Mouse (Mus musculus): ENCODE results near the gene Abhd11.
"Not testable (repeated sequence)": the region's sequence is repeated elsewhere in the genome, so short reads cannot be mapped to it uniquely, and the experiment has no call there.

Abhd11 gene

GRCm38 (mm10) chr5:135023344-135024173, 14.6 kb downstream of the Abhd11 start, which contains the start of gene Stx1a:
Gene Stx1a (plus strand): TSS chr5:135023482.
- DNase-seq (ENCODE audit: extremely low spot score, low spot score), result peak; percentile 88

DNA sequence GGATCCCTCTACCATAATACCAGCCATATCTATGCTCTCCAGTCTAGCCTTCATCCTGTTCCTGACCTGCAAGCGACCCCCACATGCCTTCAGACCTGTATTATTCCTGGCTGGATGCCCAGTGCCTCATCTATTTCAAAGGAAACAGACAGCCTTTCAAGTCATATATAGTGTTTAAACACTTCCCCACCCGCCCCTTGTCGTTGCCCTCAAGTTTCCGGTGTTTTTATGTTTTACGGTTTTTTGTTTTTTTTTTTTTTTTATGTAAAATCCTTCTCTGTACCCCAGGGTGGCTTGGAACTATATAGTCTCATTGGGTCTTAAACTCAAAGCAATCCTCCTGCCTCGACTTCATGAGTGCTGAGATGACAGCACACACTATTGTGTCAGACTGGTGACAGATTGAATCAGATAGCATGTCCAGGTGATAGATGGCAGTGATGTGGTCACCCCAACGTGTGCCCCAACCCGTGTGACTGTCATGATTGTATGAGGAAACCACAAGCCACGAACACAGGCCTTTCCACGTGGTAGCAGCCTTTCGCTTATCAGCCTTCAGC, 15.8 kb downstream of the Abhd11 start:
- DNase-seq (ENCODE audit: extremely low spot score, low spot score), result no peak

DNA sequence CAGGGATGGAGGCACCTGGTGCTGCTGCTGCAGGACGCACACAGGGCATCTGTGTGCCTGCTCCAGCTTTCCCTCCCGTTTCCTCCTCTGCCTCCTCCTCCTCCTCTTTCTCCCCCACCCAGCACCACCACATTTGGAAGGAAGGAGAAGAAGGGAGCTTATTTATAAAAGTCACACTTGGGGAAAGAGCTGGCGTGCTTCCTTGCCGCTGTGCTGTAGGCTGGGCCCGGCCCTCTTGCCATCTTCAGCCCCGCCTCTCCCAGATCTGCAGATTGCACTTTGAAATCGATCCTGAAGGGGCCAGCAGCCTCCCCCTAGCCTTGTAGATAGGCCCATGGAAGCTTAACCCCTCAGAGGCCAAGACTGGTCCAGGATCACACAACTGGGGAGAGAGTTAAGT, 16.9 kb downstream of the Abhd11 start:
- no peak for DNase-seq (ENCODE audit: extremely low spot score, low spot score)

DNA sequence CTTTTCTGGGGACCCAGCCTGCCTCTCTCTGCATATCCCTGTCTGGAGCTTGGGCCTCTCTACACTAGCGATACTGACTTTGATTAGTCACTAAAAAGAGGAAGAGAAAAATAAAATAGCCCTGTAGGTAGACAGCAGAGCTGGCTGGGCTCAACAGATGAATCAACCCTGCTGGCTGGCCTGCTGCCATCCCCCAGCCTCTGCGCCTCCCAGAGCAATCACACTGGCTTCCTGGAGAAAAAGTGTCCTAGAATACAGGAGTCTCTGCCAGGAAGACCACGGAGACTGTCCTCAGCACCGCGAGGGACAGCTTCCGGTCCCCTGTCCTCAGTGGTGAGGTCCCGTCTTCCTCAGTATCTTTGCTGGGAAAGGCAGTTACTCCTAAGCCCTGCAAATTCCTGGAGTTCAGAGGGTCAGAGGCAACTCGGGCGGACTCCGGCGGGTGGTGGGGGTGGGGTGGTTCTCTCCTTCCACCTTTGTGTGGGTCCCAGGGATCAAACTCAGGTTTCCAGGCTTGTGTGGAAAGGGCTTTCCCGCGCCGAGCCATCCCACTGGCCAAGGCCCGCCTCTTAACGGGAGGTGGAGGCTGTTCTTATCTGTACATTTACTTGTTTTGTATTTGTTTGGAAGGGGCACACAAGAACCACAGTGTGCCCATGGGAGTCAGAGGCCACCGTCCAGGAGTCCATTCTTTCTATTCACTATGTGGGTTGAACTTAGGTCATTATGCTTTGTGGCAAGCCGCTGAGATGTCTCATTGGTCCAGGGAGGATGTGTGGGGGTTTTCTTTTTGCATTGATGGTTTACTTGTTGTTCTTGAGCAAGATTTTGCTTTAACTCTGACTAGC, 20.3 kb downstream of the Abhd11 start:
- no peak for DNase-seq (ENCODE audit: extremely low spot score, low spot score)

DNA sequence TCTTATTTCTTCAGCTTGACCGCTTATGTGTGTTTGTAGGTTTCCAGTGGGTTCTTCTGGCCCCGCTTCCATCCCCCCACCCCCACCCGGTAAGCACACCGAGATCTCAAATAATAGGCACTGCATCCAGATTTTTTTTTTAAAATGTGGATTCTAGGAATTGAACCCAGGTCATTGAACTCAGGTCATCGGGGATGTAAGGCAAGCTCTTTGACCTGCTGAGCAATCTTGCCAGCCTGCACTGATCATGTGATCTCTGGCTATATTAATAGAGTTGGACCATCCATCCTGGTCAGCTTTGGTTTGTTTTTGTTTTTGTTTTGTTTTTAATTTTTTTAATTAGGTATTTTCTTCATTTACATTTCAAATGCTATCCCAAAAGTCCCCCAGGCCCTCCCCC, 23.6 kb downstream of the Abhd11 start:
- DNase-seq (ENCODE audit: extremely low spot score, low spot score), result no peak

DNA sequence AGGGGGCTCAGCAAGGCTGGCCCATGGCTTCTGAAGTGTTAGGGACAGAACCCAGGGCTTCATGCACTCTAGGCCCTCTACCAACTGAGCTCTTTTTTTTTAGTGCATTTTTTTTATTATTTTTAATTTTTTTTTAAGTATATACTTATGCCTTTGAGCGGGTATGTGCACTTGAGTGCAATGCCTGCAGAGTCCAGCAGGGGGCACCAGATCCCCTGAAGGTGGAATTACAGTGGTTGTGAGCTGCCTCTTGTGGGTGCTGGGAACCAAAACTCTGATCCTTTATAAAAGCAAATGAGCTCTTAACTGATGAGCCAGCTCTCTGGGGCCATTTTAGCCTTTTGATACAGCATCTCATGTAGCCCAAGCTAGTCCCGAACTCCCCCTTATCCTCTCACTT, 25.6 kb downstream of the Abhd11 start:
- DNase-seq (ENCODE audit: extremely low spot score, low spot score), result no peak

GRCm38 (mm10) chr5:135035608-135036359, 26.8 kb downstream of the Abhd11 start:
- DNase-seq (ENCODE audit: extremely low spot score, low spot score), result no peak

GRCm38 (mm10) chr5:135037946-135038345, 29.0 kb downstream of the Abhd11 start:
- DNase-seq (ENCODE audit: extremely low spot score, low spot score), result no peak

- no peak for DNase-seq (ENCODE audit: extremely low spot score, low spot score)
These were observed 30.6 kb downstream of the Abhd11 start for GRCm38 (mm10) chr5:135039541-135039940.

DNA sequence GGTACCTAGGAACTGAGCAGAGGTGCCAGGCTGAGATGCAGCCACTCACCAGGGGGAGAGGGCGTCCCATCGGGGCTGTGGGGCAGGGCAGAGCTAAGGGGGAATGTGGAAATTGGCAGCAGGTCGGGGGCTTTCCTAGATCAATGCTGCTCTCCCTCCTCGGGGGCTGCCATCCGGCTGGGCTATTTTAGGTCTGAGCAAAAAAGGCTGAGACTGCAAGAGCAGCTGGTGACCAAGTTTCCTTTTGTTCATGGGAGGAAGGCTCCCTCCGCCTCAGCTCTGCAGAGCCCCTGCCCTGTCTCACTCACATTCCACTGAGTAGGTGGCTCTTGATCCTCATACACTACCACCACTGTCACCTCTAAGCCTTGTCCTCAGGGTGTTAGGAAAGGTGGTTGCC, 31.1 kb downstream of the Abhd11 start:
- DNase-seq (ENCODE audit: extremely low spot score, low spot score), result no peak

DNA sequence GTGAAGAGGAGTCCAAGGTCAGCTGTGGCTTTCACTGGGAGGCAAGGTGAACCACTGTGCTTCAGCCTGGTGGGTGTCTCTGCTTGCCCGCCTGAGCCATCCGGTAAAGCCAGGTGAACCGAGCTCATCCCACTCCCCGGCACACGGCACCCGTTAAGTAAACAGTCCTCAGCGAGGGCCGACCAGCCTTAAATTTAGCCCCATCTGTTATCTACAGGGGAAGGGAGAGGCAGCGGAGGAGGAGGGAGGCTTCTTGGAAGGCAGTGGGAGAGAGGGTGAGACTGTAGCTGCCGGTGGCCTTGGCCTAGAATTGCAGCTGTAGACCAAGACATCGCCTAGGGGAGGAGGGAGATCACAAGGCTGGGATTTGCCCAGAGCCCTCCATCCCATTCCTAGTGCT, 31.8 kb downstream of the Abhd11 start:
- DNase-seq (ENCODE audit: extremely low spot score, low spot score), result no peak

- DNase-seq (ENCODE audit: extremely low spot score, low spot score), result no peak
These were observed 33.3 kb downstream of the Abhd11 start for GRCm38 (mm10) chr5:135042105-135042788.

- DNase-seq (ENCODE audit: extremely low spot score, low spot score), result no peak
These were observed 35.6 kb downstream of the Abhd11 start for GRCm38 (mm10) chr5:135044575-135044974.

DNA sequence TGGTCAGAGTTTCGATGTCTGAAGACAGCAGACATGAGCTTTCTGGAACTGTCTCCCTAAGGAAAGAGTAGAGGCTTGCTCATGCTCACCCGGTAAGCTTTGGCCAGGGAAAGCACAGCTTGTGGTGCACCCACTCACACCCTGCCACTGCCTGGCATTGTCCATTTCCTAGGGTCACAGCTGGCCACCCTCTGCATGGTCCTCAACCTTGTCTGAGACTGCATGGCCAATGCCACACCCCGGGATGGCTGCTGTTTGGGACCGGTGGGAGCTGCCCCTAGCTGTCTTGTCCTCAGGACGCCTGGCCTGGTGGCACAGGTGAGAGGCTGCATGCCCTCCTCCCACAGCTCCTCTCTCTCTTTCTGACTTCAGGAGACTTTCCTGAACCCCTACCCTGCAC, 39.6 kb downstream of the Abhd11 start:
- no peak for DNase-seq (ENCODE audit: extremely low spot score, low spot score)

DNA sequence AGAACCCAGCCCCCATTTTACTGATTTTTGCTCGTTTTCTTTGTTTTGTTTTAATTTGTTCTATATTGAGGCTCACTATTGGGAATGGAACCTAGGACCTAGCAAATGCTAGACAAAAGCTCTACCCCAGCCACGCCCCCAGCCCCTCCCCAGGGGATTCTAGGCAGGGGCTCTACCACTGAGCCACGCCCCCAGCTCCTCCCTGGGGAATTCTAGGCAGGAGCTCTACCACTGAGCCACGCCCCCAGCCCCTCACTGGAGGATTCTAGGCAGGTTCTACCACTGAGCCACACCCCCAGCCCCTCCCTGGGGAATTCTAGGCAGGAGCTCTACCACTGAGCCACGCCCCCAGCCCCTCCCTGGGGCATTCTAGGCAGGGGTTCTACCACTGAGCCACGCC, 40.3 kb downstream of the Abhd11 start:
- not testable (repeated sequence) for DNase-seq (ENCODE audit: extremely low spot score, low spot score)

- DNase-seq (ENCODE audit: extremely low spot score, low spot score), result no peak
These were observed 44.4 kb downstream of the Abhd11 start for GRCm38 (mm10) chr5:135053356-135053755.

All from neural tube, embryonic 10.5 days (tissue).